Comparison of ENCODE assay signal across 7 mouse cellular contexts in genomic region chr8:45628421-45629065, GRCm38 (mm10).
DNase-seq lines count a peak whose midpoint lies in the region; ATAC-seq and TF ChIP-seq lines count a peak whose summit lies in the region.

No protein-coding gene starts in this region.

- H3K27ac ChIP-seq in lung, embryonic 16.5 days (ENCODE audit: low read length): peak overlapping the region; percentile 28; the same call in 1 of the 2 replicates
- peak overlapping the region; percentile 99 for H3K27ac ChIP-seq in forebrain, embryonic 16.5 days (ENCODE audit: low read length)
- H3K27ac ChIP-seq in liver, embryonic 11.5 days (ENCODE audit: low read depth, low read length): no peak overlapping the region
- no peak overlapping the region for H3K27ac ChIP-seq in stomach, postnatal 0 days (replicated peaks)

- 32% methylated on average over 9 of the region's 9 CpGs for WGBS in lung, embryonic 16.5 days
- 3% methylated on average over 9 of the region's 9 CpGs for WGBS in forebrain, embryonic 16.5 days
- WGBS in liver, embryonic 11.5 days: 58% methylated on average over 9 of the region's 9 CpGs
- 19% methylated on average over 9 of the region's 9 CpGs for WGBS in stomach, postnatal 0 days

- no peaks in the 10 kb centered on the region for H3K36me3 ChIP-seq in lung, embryonic 16.5 days (ENCODE audit: control insufficient read depth, insufficient read depth, low read length)
- no peaks in the 10 kb centered on the region for H3K36me3 ChIP-seq in forebrain, embryonic 16.5 days (ENCODE audit: control insufficient read depth, insufficient read depth)
- H3K36me3 ChIP-seq in liver, embryonic 11.5 days (ENCODE audit: control insufficient read depth, insufficient read depth, low read length): no peaks in the 10 kb centered on the region
- H3K36me3 ChIP-seq in stomach, postnatal 0 days (ENCODE audit: control insufficient read depth, insufficient read depth, low read length): no peaks in the 10 kb centered on the region

- ATAC-seq in lung, embryonic 16.5 days (ENCODE audit: low read depth): peak; percentile 46; the same call in 1 of the 2 replicates
- ATAC-seq in forebrain, embryonic 16.5 days: no peak
- ATAC-seq in liver, embryonic 11.5 days (replicated peaks; ENCODE audit: low FRiP score): no peak
- ATAC-seq in stomach, postnatal 0 days (ENCODE audit: low FRiP score, low TSS enrichment): peak; percentile 51; the same call in 1 of the 2 replicates

- no peak for TF ChIP-seq CTCF in stomach, postnatal 0 days (IDR thresholded peaks at IDR 0.05; ENCODE audit: low read depth)

- peak overlapping the region; percentile 59 for H3K4me3 ChIP-seq in lung, embryonic 16.5 days (ENCODE audit: low read length)
- peak overlapping the region; percentile 76 for H3K4me3 ChIP-seq in forebrain, embryonic 16.5 days (replicated peaks; ENCODE audit: low read length)
- H3K4me3 ChIP-seq in liver, embryonic 11.5 days (ENCODE audit: low read depth, low read length): no peak overlapping the region
- H3K4me3 ChIP-seq in stomach, postnatal 0 days (ENCODE audit: low read depth, low read length): peak overlapping the region; percentile 62

- H3K4me1 ChIP-seq in lung, embryonic 16.5 days (replicated peaks; ENCODE audit: control insufficient read depth, insufficient read depth, low read length): peaks cover 6% of the 10 kb centered on the region; the same call in 1 of the 2 replicates
- peaks cover 23% of the 10 kb centered on the region for H3K4me1 ChIP-seq in forebrain, embryonic 16.5 days (replicated peaks; ENCODE audit: control insufficient read depth, insufficient read depth, low read length)
- H3K4me1 ChIP-seq in liver, embryonic 11.5 days (replicated peaks; ENCODE audit: control insufficient read depth, insufficient read depth, low read length): no peaks in the 10 kb centered on the region
- no peaks in the 10 kb centered on the region for H3K4me1 ChIP-seq in stomach, postnatal 0 days (replicated peaks; ENCODE audit: control insufficient read depth, insufficient read depth)

- TF ChIP-seq EP300 in stomach, postnatal 0 days (optimal IDR thresholded peaks at IDR 0.05): no peak

- H3K27me3 ChIP-seq in lung, embryonic 16.5 days (ENCODE audit: control insufficient read depth, insufficient read depth, low read depth, low read length): no peaks in the 10 kb centered on the region
- H3K27me3 ChIP-seq in forebrain, embryonic 16.5 days (replicated peaks; ENCODE audit: control insufficient read depth, insufficient read depth, low read length): no peaks in the 10 kb centered on the region
- no peaks in the 10 kb centered on the region for H3K27me3 ChIP-seq in liver, embryonic 11.5 days (replicated peaks; ENCODE audit: control insufficient read depth, insufficient read depth, low read length)
- H3K27me3 ChIP-seq in stomach, postnatal 0 days (ENCODE audit: control insufficient read depth, insufficient read depth, low read length): no peaks in the 10 kb centered on the region

- peak overlapping the region; percentile 60; the same call in 1 of the 2 replicates for H3K9ac ChIP-seq in lung, embryonic 16.5 days (ENCODE audit: low read length)
- peak overlapping the region; percentile 90 for H3K9ac ChIP-seq in forebrain, embryonic 16.5 days (replicated peaks; ENCODE audit: low read depth, low read length)
- no peak overlapping the region for H3K9ac ChIP-seq in liver, embryonic 11.5 days (ENCODE audit: low read depth, low read length)
- no peak overlapping the region for H3K9ac ChIP-seq in stomach, postnatal 0 days (ENCODE audit: low read length)

- DNase-seq in lung, postnatal 10 days: no peak
- no peak for DNase-seq in liver, embryonic 11.5 days (ENCODE audit: low spot score)
- DNase-seq in stomach, postnatal 0 days (ENCODE audit: low spot score): no peak
- DNase-seq in right cerebral cortex, postnatal 4 days: no peak
- DNase-seq in adrenal gland, postnatal 36 days: no peak

- peak overlapping the region; percentile 70 for H3K4me2 ChIP-seq in lung, embryonic 16.5 days (ENCODE audit: low read depth, low read length)
- H3K4me2 ChIP-seq in forebrain, embryonic 16.5 days (ENCODE audit: low read length): peak overlapping the region; percentile 55
- peak overlapping the region; percentile 81 for H3K4me2 ChIP-seq in liver, embryonic 11.5 days
- peak overlapping the region; percentile 83 for H3K4me2 ChIP-seq in stomach, postnatal 0 days (replicated peaks; ENCODE audit: low read depth)

- no peaks in the 10 kb centered on the region for H3K9me3 ChIP-seq in lung, embryonic 16.5 days (ENCODE audit: control insufficient read depth, low read length)
- H3K9me3 ChIP-seq in forebrain, embryonic 16.5 days (ENCODE audit: control insufficient read depth, low read length): no peaks in the 10 kb centered on the region
- H3K9me3 ChIP-seq in liver, embryonic 11.5 days (ENCODE audit: control insufficient read depth, low read length): no peaks in the 10 kb centered on the region
- H3K9me3 ChIP-seq in stomach, postnatal 0 days (ENCODE audit: control insufficient read depth, low read length): no peaks in the 10 kb centered on the region

Comparison
In these comparisons a context has a peak if more than half of its experiments do, and no peak if none do; other contexts are left out.
1. ATAC-seq: peak in lung, embryonic 16.5 days (single experiment) and stomach, postnatal 0 days (single experiment); none in forebrain, embryonic 16.5 days (single experiment) and liver, embryonic 11.5 days (single experiment).
2. H3K27ac ChIP-seq: peak in lung, embryonic 16.5 days (single experiment) and forebrain, embryonic 16.5 days (single experiment); none in liver, embryonic 11.5 days (single experiment) and stomach, postnatal 0 days (single experiment).
3. H3K9ac ChIP-seq: peak in lung, embryonic 16.5 days (single experiment) and forebrain, embryonic 16.5 days (single experiment); none in liver, embryonic 11.5 days (single experiment) and stomach, postnatal 0 days (single experiment).
4. Peak in every context shown above with its lines, with median percentiles within 50 percentile points of each other: H3K4me2 ChIP-seq.